Mouse (Mus musculus): ENCODE measurements around the gene Gtpbp3.

DNA sequence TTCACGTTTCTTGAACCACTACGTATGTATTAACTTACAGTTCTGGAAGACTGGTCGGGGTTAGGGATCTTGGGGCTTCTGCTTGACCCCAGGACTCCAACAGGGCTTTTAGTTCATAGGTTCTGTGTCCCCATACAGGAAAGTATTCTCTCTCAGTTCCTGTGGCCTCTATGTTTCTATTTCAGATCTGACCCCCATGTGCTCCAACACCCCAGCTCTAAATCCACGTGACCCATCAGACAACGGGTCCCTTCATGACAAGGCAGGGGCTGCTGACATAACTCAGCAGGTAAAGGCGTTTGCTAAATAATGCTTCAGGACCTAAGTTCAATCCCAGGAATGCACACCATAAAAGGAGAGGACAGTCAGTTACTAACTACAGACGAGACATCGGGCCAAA is 22.2 kb upstream of the Gtpbp3 start:
- no peak for TF ChIP-seq CTCF (IDR thresholded peaks at IDR 0.05; ENCODE audit: control insufficient read depth, insufficient read depth, insufficient replicate concordance, low read depth, low read length)
- TF ChIP-seq POLR2A (IDR thresholded peaks at IDR 0.05; ENCODE audit: control insufficient read depth, low read depth, low read length) = no peak

All from testis, adult 2 months (tissue).